Comparison of ENCODE assay signal across 19 mouse cellular contexts in genomic region chrX:142577449-142578081, GRCm38 (mm10).
DNase-seq lines count a peak whose midpoint lies in the region; ATAC-seq and TF ChIP-seq lines count a peak whose summit lies in the region.
"Had no signal": no experiment of that assay in that cellular context is flagged by ENCODE, and none has a peak within 500 bp of the region (broad histone marks: within the 10 kb centered on the region; RNA-seq: fewer than 3 reads in every experiment).

No protein-coding gene starts in this region.

- WGBS in heart, embryonic 16.5 days: 39% methylated on average over 6 of the region's 6 CpGs
- WGBS in liver, embryonic 13.5 days (ENCODE audit: insufficient replicate concordance): 17% methylated on average over 6 of the region's 6 CpGs
- 69% methylated on average over 6 of the region's 6 CpGs for WGBS in stomach, embryonic 14.5 days
- WGBS in thymus, adult 2 months: 19% methylated on average over 6 of the region's 6 CpGs
- 77% methylated on average over 6 of the region's 6 CpGs for WGBS in hindbrain, embryonic 12.5 days

- H3K27me3 ChIP-seq in heart, embryonic 16.5 days (ENCODE audit: control insufficient read depth, insufficient read depth, low read length): no peaks in the 10 kb centered on the region
- no peaks in the 10 kb centered on the region for H3K27me3 ChIP-seq in liver, embryonic 13.5 days
- H3K27me3 ChIP-seq in stomach, embryonic 14.5 days (ENCODE audit: control insufficient read depth, insufficient read depth, low read length): no peaks in the 10 kb centered on the region
- H3K27me3 ChIP-seq in thymus, adult 2 months (ENCODE audit: control insufficient read depth, insufficient read depth, low read length): no peaks in the 10 kb centered on the region
- peaks cover 8% of the 10 kb centered on the region; the same call in 1 of the 2 replicates for H3K27me3 ChIP-seq in hindbrain, embryonic 12.5 days
- H3K27me3 ChIP-seq: forebrain, embryonic 15.5 days had no signal

- intact Hi-C loops in heart, postnatal 36 days (cut with DNase I): no loop called here
- intact Hi-C loops in gastrocnemius, adult 2 months (cut with DNase I): no loop called here

- no peaks in the 10 kb centered on the region for H3K4me1 ChIP-seq in heart, embryonic 16.5 days (ENCODE audit: control insufficient read depth, insufficient read depth, low read length)
- H3K4me1 ChIP-seq in liver, embryonic 13.5 days (replicated peaks): peaks cover 35% of the 10 kb centered on the region
- H3K4me1 ChIP-seq in stomach, embryonic 14.5 days (ENCODE audit: control insufficient read depth, insufficient read depth, low read length): no peaks in the 10 kb centered on the region
- H3K4me1 ChIP-seq in thymus, adult 2 months (replicated peaks; ENCODE audit: control insufficient read depth, insufficient read depth, low read length): no peaks in the 10 kb centered on the region; the same call in 1 of the 2 replicates
- H3K4me1 ChIP-seq in hindbrain, embryonic 12.5 days: no peaks in the 10 kb centered on the region
- H3K4me1 ChIP-seq: forebrain, embryonic 15.5 days; hindbrain, embryonic 10.5 days; limb, embryonic 15.5 days had no signal

- no peak overlapping the region for H3K4me2 ChIP-seq in heart, embryonic 16.5 days (ENCODE audit: low read depth, low read length)
- peak overlapping the region; percentile 26; the same call in 1 of the 2 replicates for H3K4me2 ChIP-seq in liver, embryonic 13.5 days
- no peak overlapping the region for H3K4me2 ChIP-seq in stomach, embryonic 14.5 days (replicated peaks; ENCODE audit: low read depth, low read length)
- H3K4me2 ChIP-seq in hindbrain, embryonic 12.5 days (replicated peaks): no peak overlapping the region
- H3K4me2 ChIP-seq: forebrain, embryonic 15.5 days; limb, embryonic 15.5 days had no signal

- TF ChIP-seq POLR2A in thymus, adult 2 months (IDR thresholded peaks at IDR 0.05; ENCODE audit: control insufficient read depth, extremely low read depth, insufficient read depth, low read length, poor library complexity): no peak

- no peak overlapping the region for H3K9ac ChIP-seq in heart, embryonic 16.5 days (ENCODE audit: low read length)
- H3K9ac ChIP-seq in liver, embryonic 13.5 days: no peak overlapping the region
- H3K9ac ChIP-seq in stomach, embryonic 14.5 days (replicated peaks; ENCODE audit: low read depth, low read length): no peak overlapping the region
- H3K9ac ChIP-seq in hindbrain, embryonic 12.5 days: no peak overlapping the region
- H3K9ac ChIP-seq: forebrain, embryonic 15.5 days; limb, embryonic 15.5 days had no signal

- no peak for TF ChIP-seq CTCF in thymus, adult 2 months (IDR thresholded peaks at IDR 0.05; ENCODE audit: borderline replicate concordance, control insufficient read depth, extremely low read depth, insufficient read depth, low read length, poor library complexity)
- TF ChIP-seq CTCF in gastrocnemius, adult 2 months (IDR thresholded peaks at IDR 0.05): no peak

- no peaks in the 10 kb centered on the region for H3K36me3 ChIP-seq in heart, embryonic 16.5 days (ENCODE audit: control insufficient read depth, insufficient read depth)
- H3K36me3 ChIP-seq in liver, embryonic 13.5 days: no peaks in the 10 kb centered on the region
- H3K36me3 ChIP-seq in stomach, embryonic 14.5 days (ENCODE audit: control insufficient read depth, insufficient read depth, low read length): no peaks in the 10 kb centered on the region
- no peaks in the 10 kb centered on the region for H3K36me3 ChIP-seq in thymus, adult 2 months (ENCODE audit: control insufficient read depth, insufficient read depth, low read length)
- no peaks in the 10 kb centered on the region for H3K36me3 ChIP-seq in hindbrain, embryonic 12.5 days
- H3K36me3 ChIP-seq: forebrain, embryonic 15.5 days; hindbrain, embryonic 10.5 days; limb, embryonic 15.5 days had no signal

- no peak for DNase-seq in heart, postnatal 36 days
- peak; percentile 95 for DNase-seq in MEL-GATA-1-ER (ENCODE audit: extremely low read depth, low read depth)
- no peak for DNase-seq in liver, embryonic 13.5 days
- DNase-seq in thymus, adult 2 months: no peak
- no peak for DNase-seq in gastrocnemius, adult 2 months
- DNase-seq: adrenal gland, postnatal 25 days; cerebellum, postnatal 10 days; kidney, adult 18-20 months; kidney, postnatal 25 days; lung, postnatal 36 days; midbrain, embryonic 14.5 days; spleen, adult 18-20 months had no signal

- ATAC-seq in heart, embryonic 16.5 days (replicated peaks; ENCODE audit: extremely low read depth, insufficient read depth, low FRiP score): peak; percentile 71
- ATAC-seq in liver, embryonic 13.5 days (ENCODE audit: low read depth): peak; percentile 65
- ATAC-seq in stomach, embryonic 14.5 days (ENCODE audit: insufficient number of reproducible peaks, insufficient read depth, low FRiP score, low read depth): peak; percentile 69
- no peak for ATAC-seq in hindbrain, embryonic 12.5 days (ENCODE audit: low FRiP score)
- ATAC-seq: forebrain, embryonic 15.5 days had no signal

- no peaks in the 10 kb centered on the region for H3K9me3 ChIP-seq in heart, embryonic 16.5 days (replicated peaks; ENCODE audit: control insufficient read depth, low read length)
- H3K9me3 ChIP-seq in liver, embryonic 13.5 days (replicated peaks): no peaks in the 10 kb centered on the region
- no peaks in the 10 kb centered on the region for H3K9me3 ChIP-seq in stomach, embryonic 14.5 days (ENCODE audit: control insufficient read depth, low read depth, low read length)
- H3K9me3 ChIP-seq in hindbrain, embryonic 12.5 days (replicated peaks): no peaks in the 10 kb centered on the region
- H3K9me3 ChIP-seq: forebrain, embryonic 15.5 days; hindbrain, embryonic 10.5 days; limb, embryonic 15.5 days had no signal

- H3K4me3 ChIP-seq in heart, embryonic 16.5 days (ENCODE audit: low read length): no peak overlapping the region
- no peak overlapping the region for H3K4me3 ChIP-seq in liver, embryonic 13.5 days (replicated peaks)
- no peak overlapping the region for H3K4me3 ChIP-seq in stomach, embryonic 14.5 days (ENCODE audit: low read depth, low read length)
- no peak overlapping the region for H3K4me3 ChIP-seq in thymus, adult 2 months (ENCODE audit: control insufficient read depth, insufficient read depth, low read length)
- no peak overlapping the region for H3K4me3 ChIP-seq in gastrocnemius, adult 2 months
- no peak overlapping the region for H3K4me3 ChIP-seq in hindbrain, embryonic 12.5 days
- H3K4me3 ChIP-seq: erythroblast, embryonic 14.5 days; forebrain, embryonic 15.5 days; hindbrain, embryonic 10.5 days; limb, embryonic 15.5 days had no signal

- H3K27ac ChIP-seq in heart, embryonic 16.5 days (ENCODE audit: low read length): no peak overlapping the region
- no peak overlapping the region for H3K27ac ChIP-seq in liver, embryonic 13.5 days
- no peak overlapping the region for H3K27ac ChIP-seq in stomach, embryonic 14.5 days (ENCODE audit: low read length)
- H3K27ac ChIP-seq in thymus, adult 2 months (ENCODE audit: control insufficient read depth, insufficient read depth, low read length): no peak overlapping the region
- H3K27ac ChIP-seq in gastrocnemius, adult 2 months: no peak overlapping the region
- H3K27ac ChIP-seq in hindbrain, embryonic 12.5 days: no peak overlapping the region
- H3K27ac ChIP-seq: forebrain, embryonic 15.5 days; hindbrain, embryonic 10.5 days; limb, embryonic 15.5 days had no signal
